Mouse (Mus musculus): ENCODE data around the gene Meis2.
A peak's percentile ranks its signal among the peaks of the same experiment; 100 is the strongest.

Gene Meis2

GRCm38 (mm10) chr2:115948630-115949426 is 116.8 kb downstream of the Meis2 start:
- DNase-seq (ENCODE audit: low read depth, low spot score): no peak

- DNase-seq (ENCODE audit: low read depth, low spot score): no peak
Observed at GRCm38 (mm10) chr2:115947714-115948226, 117.9 kb downstream of the Meis2 start.

- DNase-seq (ENCODE audit: low read depth, low spot score): no peak
Observed at GRCm38 (mm10) chr2:115943044-115943443, 122.6 kb downstream of the Meis2 start.

- DNase-seq (ENCODE audit: low read depth, low spot score): no peak
Observed at GRCm38 (mm10) chr2:115939849-115940248, 125.8 kb downstream of the Meis2 start.

- peak; percentile 64 for DNase-seq (ENCODE audit: low read depth, low spot score)
Observed at GRCm38 (mm10) chr2:115938926-115939563, 126.6 kb downstream of the Meis2 start.

GRCm38 (mm10) chr2:115938296-115938695 is 127.3 kb downstream of the Meis2 start:
- no peak for DNase-seq (ENCODE audit: low read depth, low spot score)

- no peak for DNase-seq (ENCODE audit: low read depth, low spot score)
Observed at GRCm38 (mm10) chr2:115937896-115938295, 127.7 kb downstream of the Meis2 start.

GRCm38 (mm10) chr2:115936786-115937185 is 128.9 kb downstream of the Meis2 start:
- no peak for DNase-seq (ENCODE audit: low read depth, low spot score)

- no peak for DNase-seq (ENCODE audit: low read depth, low spot score)
Observed at GRCm38 (mm10) chr2:115934299-115934698, 131.3 kb downstream of the Meis2 start.

- no peak for DNase-seq (ENCODE audit: low read depth, low spot score)
Observed at GRCm38 (mm10) chr2:115933259-115933658, 132.4 kb downstream of the Meis2 start.

- no peak for DNase-seq (ENCODE audit: low read depth, low spot score)
Observed at GRCm38 (mm10) chr2:115925744-115926143, 139.9 kb downstream of the Meis2 start.

- no peak for DNase-seq (ENCODE audit: low read depth, low spot score)
Observed at GRCm38 (mm10) chr2:115924472-115924871, 141.2 kb downstream of the Meis2 start.

GRCm38 (mm10) chr2:115923247-115923646 is 142.4 kb downstream of the Meis2 start:
- no peak for DNase-seq (ENCODE audit: low read depth, low spot score)

- no peak for DNase-seq (ENCODE audit: low read depth, low spot score)
Observed at GRCm38 (mm10) chr2:115921687-115922086, 144.0 kb downstream of the Meis2 start.

GRCm38 (mm10) chr2:115920336-115920951 is 145.2 kb downstream of the Meis2 start:
- DNase-seq (ENCODE audit: low read depth, low spot score): no peak

- no peak for DNase-seq (ENCODE audit: low read depth, low spot score)
Observed at GRCm38 (mm10) chr2:115919141-115920071, 146.2 kb downstream of the Meis2 start.

GRCm38 (mm10) chr2:115918561-115918960 is 147.1 kb downstream of the Meis2 start:
- no peak for DNase-seq (ENCODE audit: low read depth, low spot score)

GRCm38 (mm10) chr2:115914539-115914938 is 151.1 kb downstream of the Meis2 start:
- DNase-seq (ENCODE audit: low read depth, low spot score): no peak

- no peak for DNase-seq (ENCODE audit: low read depth, low spot score)
Observed at GRCm38 (mm10) chr2:115912948-115913529, 152.6 kb downstream of the Meis2 start.

- no peak for DNase-seq (ENCODE audit: low read depth, low spot score)
Observed at GRCm38 (mm10) chr2:115911913-115912642, 153.6 kb downstream of the Meis2 start.

All from brain, adult 2 months (tissue).